Mouse (Mus musculus): Measurements from ENCODE around the gene Mutyh.

- TF ChIP-seq CTCF (IDR thresholded peaks at IDR 0.05; ENCODE audit: extremely low read depth, insufficient read depth, low read length) (0 out of 2 replicates have a peak, but pooled peaks have one; percentile 3), POLR2A (IDR thresholded peaks at IDR 0.05; ENCODE audit: extremely low read depth, insufficient read depth, low read length) (no peak)
Observed at GRCm38 (mm10) chr4:116794273-116794672, 13.2 kb upstream of the Mutyh start.

Measured in cortical plate, adult 2 months (tissue).